Mouse (Mus musculus) lung, postnatal 0 days (tissue): ENCODE results near the gene Scaf1. TPM values are rescaled to one million over a fixed set of nuclear protein-coding genes. Genes with fewer than 3 reads are reported as not detected.
A peak's percentile ranks its signal among the peaks of the same experiment; 100 is the strongest.

Experiments used
- ATAC-seq: fragments of 200-750 bp; cut with Nextera tagmentation; 2 replicates; pipeline ENCODE4 v1.8.0; 2017; ENCODE audit warnings: moderate library complexity
- DNase-seq: peaks from one replicate; pipeline ENCODE4 v3.0.0-alpha.2; 2016; ENCODE audit warnings: low spot score
- H3K27ac ChIP-seq: fragments of 300-500 bp; sonication (generic); 2 replicates; pipeline ENCODE4 v1.5.1; 2014; ENCODE audit warnings: antibody characterized with exemption, mild to moderate bottlenecking, low read length, mixed read lengths
- H3K27me3 ChIP-seq: fragments of 300-500 bp; sonication (generic); replicated peaks from 2 replicates; pipeline ENCODE4 v1.6.1; 2014; ENCODE audit warnings: low read length, mixed read lengths; ENCODE audit not compliant: insufficient read depth
- H3K36me3 ChIP-seq: fragments of 300-500 bp; sonication (generic); 2 replicates; pipeline ENCODE4 v1.6.1; 2014; ENCODE audit warnings: low read length, mixed read lengths; ENCODE audit not compliant: insufficient read depth
- H3K4me1 ChIP-seq: fragments of 300-500 bp; sonication (generic); 2 replicates; pipeline ENCODE4 v1.6.1; 2014; ENCODE audit warnings: antibody characterized with exemption, low read depth, low read length, mixed read lengths; ENCODE audit not compliant: insufficient read depth
- H3K4me2 ChIP-seq: fragments of 300-500 bp; sonication (generic); replicated peaks from 2 replicates; pipeline ENCODE4 v1.6.1; 2014; ENCODE audit warnings: low read depth, mild to moderate bottlenecking, low read length, moderate library complexity, mixed read lengths
- H3K4me3 ChIP-seq: fragments of 300-500 bp; sonication (generic); 2 replicates; pipeline ENCODE4 v1.5.1; 2014; ENCODE audit warnings: low read depth, low read length
- H3K9ac ChIP-seq: fragments of 300-500 bp; sonication (generic); replicated peaks from 2 replicates; pipeline ENCODE4 v1.6.1; 2014; ENCODE audit warnings: low read depth, mild to moderate bottlenecking
- H3K9me3 ChIP-seq: fragments of 300-500 bp; sonication (generic); 2 replicates; pipeline ENCODE4 v1.6.1; 2016; ENCODE audit warnings: low read length, mixed read lengths
- CTCF ChIP-seq: IDR thresholded peaks from 2 replicates; pipeline ENCODE4 v1.5.1; 2016; ENCODE audit warnings: antibody characterized with exemption, mild to moderate bottlenecking
- EP300 ChIP-seq: IDR thresholded peaks from 2 replicates; pipeline ENCODE4 v1.6.1; 2016; ENCODE audit warnings: antibody characterized with exemption, mild to moderate bottlenecking, control low read depth
- WGBS: fragments of 180-500 bp; shearing (Covaris S2); extraction: QIAGEN DNeasy Blood & Tissue Kit; methylation state at CpG from one replicate; pipeline ENCODE4 v1.1.7; 2014; 5-methylcytosine and 5-hydroxymethylcytosine counted together
- polyA plus RNA-seq: library from polyadenylated mRNA; unstranded; fragments of >200 nt; fragmentation: Nextera tagmentation; extraction: Ambion mirVana; gene quantifications from 2 replicates; pipeline ENCODE4 v1.2.1, GENCODE M21; 2015

The Scaf1 gene
- polyA plus RNA-seq, 1 experiment from 2014 or later = 18.1 TPM

GRCm38 (mm10) chr7:44996672-44997071 is 19.5 kb downstream of the Scaf1 start:
- H3K27me3 ChIP-seq = no peaks in the 10 kb centered on the region
- peak overlapping the region; percentile 61 for H3K9ac ChIP-seq
- peaks cover 10% of the 10 kb centered on the region for H3K4me1 ChIP-seq
- H3K9me3 ChIP-seq = no peaks in the 10 kb centered on the region
- peak overlapping the region; percentile 64 for H3K4me3 ChIP-seq
- peaks cover 18% of the 10 kb centered on the region for H3K36me3 ChIP-seq
- DNase-seq (no peak), ATAC-seq (no peak)
- WGBS = 10% methylated on average over 10 of the region's 10 CpGs
- no peak for TF ChIP-seq CTCF
- no peak for TF ChIP-seq EP300
- H3K27ac ChIP-seq = no peak overlapping the region
- peak overlapping the region; percentile 65 for H3K4me2 ChIP-seq

- Histone ChIP-seq H3K9me3 (no peaks in the 10 kb centered on the region), H3K36me3 (peaks cover 8% of the 10 kb centered on the region; the same call in 1 of the 2 replicates), H3K27me3 (no peaks in the 10 kb centered on the region), H3K4me3 (peak overlapping the region; percentile 44), H3K4me1 (no peaks in the 10 kb centered on the region; the same call in 1 of the 2 replicates), H3K9ac (peak overlapping the region; percentile 43), H3K27ac (peak overlapping the region; percentile 81), H3K4me2 (peak overlapping the region; percentile 65)
- under 1% methylated on average over 29 of the region's 29 CpGs for WGBS
- DNase-seq (no peak), ATAC-seq (peak; percentile 14)
- TF ChIP-seq EP300 = no peak
- peak; percentile 25; the same call in 1 of the 2 replicates for TF ChIP-seq CTCF
These were observed 29.1 kb downstream of the Scaf1 start for GRCm38 (mm10) chr7:44986879-44987718.

GRCm38 (mm10) chr7:44986192-44986878 is 29.8 kb downstream of the Scaf1 start, which contains the start of gene Prmt1:
Gene Prmt1, minus strand, starts transcription at chr7:44986568.
- WGBS = 1% methylated on average over 39 of the region's 42 CpGs
- peak; percentile 81 for TF ChIP-seq EP300
- TF ChIP-seq CTCF = no peak
- peak; percentile 95 for ATAC-seq
- peak; percentile 100 for DNase-seq
- Histone ChIP-seq H3K27ac (peak within 1 kb of the TSS; percentile 81), H3K4me2 (peak within 1 kb of the TSS; percentile 72), H3K4me1 (no peaks in the 10 kb centered on the region; the same call in 1 of the 2 replicates), H3K27me3 (no peaks in the 10 kb centered on the region), H3K9ac (peak within 1 kb of the TSS; percentile 43), H3K4me3 (peak within 1 kb of the TSS; percentile 64), H3K9me3 (no peaks in the 10 kb centered on the region), H3K36me3 (0 out of 2 replicates have a peak, but pooled peaks cover 6% of the 10 kb centered on the region)

- Histone ChIP-seq H3K9ac (peak overlapping the region; percentile 41), H3K27me3 (no peaks in the 10 kb centered on the region), H3K9me3 (no peaks in the 10 kb centered on the region), H3K4me2 (peak overlapping the region; percentile 72), H3K36me3 (0 out of 2 replicates have a peak, but pooled peaks cover 6% of the 10 kb centered on the region), H3K4me3 (peak overlapping the region; percentile 64), H3K4me1 (no peaks in the 10 kb centered on the region; the same call in 1 of the 2 replicates), H3K27ac (peak overlapping the region; percentile 80)
- peak; percentile 76 for DNase-seq
- TF ChIP-seq EP300 (no peak), CTCF (peak; percentile 55)
- peak; percentile 2; the same call in 1 of the 2 replicates for ATAC-seq
- 1% methylated on average over 31 of the region's 45 CpGs for WGBS
These were observed 30.5 kb downstream of the Scaf1 start for GRCm38 (mm10) chr7:44985595-44986191.

- H3K27me3 ChIP-seq = no peaks in the 10 kb centered on the region
- H3K27ac ChIP-seq = no peak overlapping the region
- no peak for TF ChIP-seq EP300
- TF ChIP-seq CTCF = no peak
- H3K4me2 ChIP-seq = no peak overlapping the region
- no peaks in the 10 kb centered on the region; the same call in 1 of the 2 replicates for H3K4me1 ChIP-seq
- WGBS = 36% methylated on average over 3 of the region's 3 CpGs
- H3K9me3 ChIP-seq = no peaks in the 10 kb centered on the region
- no peak for DNase-seq
- 0 out of 2 replicates have a peak, but pooled peaks cover 14% of the 10 kb centered on the region for H3K36me3 ChIP-seq
- ATAC-seq = no peak
- H3K9ac ChIP-seq = no peak overlapping the region
- no peak overlapping the region for H3K4me3 ChIP-seq
These were observed 31.4 kb downstream of the Scaf1 start for GRCm38 (mm10) chr7:44984833-44985164.
